ENCODE assay signal across 8 mouse cellular contexts in genomic region chr3:122413729-122414561, GRCm38 (mm10).
DNase-seq lines count a peak whose midpoint lies in the region; ATAC-seq lines count a peak whose summit lies in the region.

No protein-coding gene starts in this region.

- WGBS in embryonic facial prominence, embryonic 14.5 days: 24% methylated on average over 17 of the region's 17 CpGs
- WGBS in hindbrain, embryonic 15.5 days: 12% methylated on average over 17 of the region's 17 CpGs
- WGBS in limb, embryonic 10.5 days: 37% methylated on average over 17 of the region's 17 CpGs

- intact Hi-C loops in left cerebral cortex, postnatal 4 days (cut with DNase I): no loop called here

- H3K4me3 ChIP-seq in embryonic facial prominence, embryonic 14.5 days (ENCODE audit: low read depth, low read length): no peak overlapping the region
- H3K4me3 ChIP-seq in hindbrain, embryonic 15.5 days: peak overlapping the region; percentile 13; the same call in 1 of the 2 replicates
- H3K4me3 ChIP-seq in limb, embryonic 10.5 days: peak overlapping the region; percentile 23

- peak; percentile 16 for DNase-seq in left cerebral cortex, adult 11 months (ENCODE audit: low spot score)
- DNase-seq in left cerebral cortex, postnatal 4 days: no peak
- DNase-seq in embryonic facial prominence, embryonic 14.5 days (ENCODE audit: low spot score): peak; percentile 62
- DNase-seq in limb, embryonic 10.5 days (ENCODE audit: low spot score): no peak
- DNase-seq in adrenal gland, adult 2 months: no peak
- no peak for DNase-seq in c-Kit-positive CD71-positive TER-119-positive erythroid progenitor cells, embryonic 14.5 days (ENCODE audit: low spot score)

- H3K9ac ChIP-seq in embryonic facial prominence, embryonic 14.5 days (ENCODE audit: low read depth, low read length): peak overlapping the region; percentile 32; the same call in 1 of the 2 replicates
- H3K9ac ChIP-seq in hindbrain, embryonic 15.5 days: no peak overlapping the region

- peak; percentile 53; the same call in 1 of the 2 replicates for ATAC-seq in embryonic facial prominence, embryonic 14.5 days (ENCODE audit: low read depth)
- peak; percentile 55; the same call in 1 of the 2 replicates for ATAC-seq in hindbrain, embryonic 15.5 days (ENCODE audit: low FRiP score, low read depth)
- ATAC-seq in neutrophil, adult 5-6 weeks (ENCODE audit: extremely low read depth, insufficient number of reproducible peaks, low FRiP score, poor library complexity, severe bottlenecking): 0 out of 2 replicates have a peak, but pooled peaks have one; percentile 19

- H3K9me3 ChIP-seq in embryonic facial prominence, embryonic 14.5 days (ENCODE audit: control insufficient read depth, low read length): no peaks in the 10 kb centered on the region
- H3K9me3 ChIP-seq in hindbrain, embryonic 15.5 days: no peaks in the 10 kb centered on the region
- H3K9me3 ChIP-seq in limb, embryonic 10.5 days (replicated peaks): no peaks in the 10 kb centered on the region

- H3K4me1 ChIP-seq in embryonic facial prominence, embryonic 14.5 days (ENCODE audit: control insufficient read depth, insufficient read depth, low read length): peaks cover 7% of the 10 kb centered on the region; the same call in 1 of the 2 replicates
- H3K4me1 ChIP-seq in hindbrain, embryonic 15.5 days (replicated peaks): peaks cover 8% of the 10 kb centered on the region; the same call in 1 of the 2 replicates
- H3K4me1 ChIP-seq in limb, embryonic 10.5 days: peaks cover 26% of the 10 kb centered on the region

- H3K4me2 ChIP-seq in embryonic facial prominence, embryonic 14.5 days (ENCODE audit: low read depth, low read length): peak overlapping the region; percentile 45
- peak overlapping the region; percentile 43 for H3K4me2 ChIP-seq in hindbrain, embryonic 15.5 days

- H3K36me3 ChIP-seq in embryonic facial prominence, embryonic 14.5 days (ENCODE audit: control insufficient read depth, insufficient read depth, low read length): no peaks in the 10 kb centered on the region
- H3K36me3 ChIP-seq in hindbrain, embryonic 15.5 days: no peaks in the 10 kb centered on the region
- H3K36me3 ChIP-seq in limb, embryonic 10.5 days: no peaks in the 10 kb centered on the region

- H3K27me3 ChIP-seq in embryonic facial prominence, embryonic 14.5 days (replicated peaks; ENCODE audit: control insufficient read depth, insufficient read depth, low read length): peaks cover 4% of the 10 kb centered on the region
- 0 out of 2 replicates have a peak, but pooled peaks cover 4% of the 10 kb centered on the region for H3K27me3 ChIP-seq in hindbrain, embryonic 15.5 days
- peaks cover 17% of the 10 kb centered on the region for H3K27me3 ChIP-seq in limb, embryonic 10.5 days (ENCODE audit: low read depth, poor library complexity, severe bottlenecking)

- H3K27ac ChIP-seq in embryonic facial prominence, embryonic 14.5 days (replicated peaks; ENCODE audit: low read depth, low read length): peak overlapping the region; percentile 56
- no peak overlapping the region for H3K27ac ChIP-seq in hindbrain, embryonic 15.5 days (replicated peaks)
- H3K27ac ChIP-seq in limb, embryonic 10.5 days: 0 out of 2 replicates have a peak overlapping the region, but pooled peaks have one; percentile 9

Comparison
In these comparisons a context has a peak if more than half of its experiments do, and no peak if none do; other contexts are left out.
1. DNase-seq: peak in left cerebral cortex, adult 11 months (single experiment) and embryonic facial prominence, embryonic 14.5 days (single experiment); none in left cerebral cortex, postnatal 4 days (single experiment), limb, embryonic 10.5 days (single experiment), adrenal gland, adult 2 months (single experiment) and c-Kit-positive CD71-positive TER-119-positive erythroid progenitor cells, embryonic 14.5 days (single experiment).
2. Peak in every context shown above with its lines, with median percentiles within 50 percentile points of each other: ATAC-seq.